Mouse (Mus musculus) ZHBTc4 (cell line): ENCODE results near the gene Slc25a45.
A peak's percentile ranks its signal among the peaks of the same experiment; 100 is the strongest.

Source experiments
- DNase-seq: peaks from one replicate; pipeline ENCODE4 v3.0.0-alpha.2; 2011; ENCODE audit warnings: low read depth, low spot score

Slc25a45 gene

DNA sequence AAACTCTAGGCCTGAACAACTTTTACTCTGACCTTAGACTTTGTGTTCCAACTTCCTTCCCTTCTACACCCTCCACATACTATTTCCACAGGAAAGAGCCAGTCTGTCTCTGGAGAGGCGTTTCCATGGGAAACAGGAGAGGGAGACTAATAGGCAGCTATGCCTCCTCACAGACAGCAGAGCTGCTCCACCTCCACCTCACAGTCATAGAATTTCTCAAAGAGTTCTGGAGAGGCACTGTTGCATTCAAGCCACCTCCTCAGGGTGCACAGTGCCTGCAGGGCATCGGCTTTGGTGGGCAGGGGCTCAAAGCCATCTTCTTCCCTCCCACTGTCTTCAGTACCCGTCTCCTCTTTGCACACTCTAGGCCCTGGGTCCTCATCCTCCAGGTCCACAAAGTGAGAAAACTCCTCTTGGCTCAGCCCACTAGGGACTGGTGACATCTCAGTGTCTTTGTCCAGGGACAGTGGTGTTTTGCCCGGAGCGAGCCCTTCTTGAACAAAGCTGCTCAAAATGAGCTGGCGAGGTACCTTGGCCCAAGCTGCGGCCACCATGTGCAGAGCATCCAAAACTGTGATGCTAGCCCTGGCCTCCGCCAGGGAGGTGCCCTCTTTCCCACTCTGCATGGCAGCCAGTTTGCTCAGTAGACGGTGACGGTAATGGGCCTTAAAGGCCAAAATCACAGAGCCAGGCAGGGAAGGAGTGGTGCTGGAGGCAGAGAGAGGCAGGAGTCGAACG lies 14.1 kb downstream of the Slc25a45 start:
- DNase-seq, result no peak

DNA sequence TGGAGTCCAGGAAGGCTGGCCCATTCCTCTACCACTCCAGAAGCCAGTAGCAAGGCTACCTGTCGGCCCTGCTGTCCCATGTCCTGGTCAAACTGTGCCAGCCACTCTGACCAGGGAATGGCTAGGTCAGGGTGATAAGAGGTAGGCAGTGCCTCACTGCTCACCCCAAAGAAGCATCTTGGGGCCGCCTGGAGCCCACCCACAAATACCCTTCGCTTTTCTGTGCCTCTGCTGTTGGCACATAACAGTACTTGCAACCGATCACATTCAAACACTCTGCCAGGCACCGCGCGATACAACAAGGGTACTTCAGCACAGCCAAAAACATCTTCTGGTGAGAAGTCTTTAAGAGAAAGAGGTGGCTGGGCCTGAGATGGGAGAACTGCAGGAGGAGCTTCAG lies 14.7 kb downstream of the Slc25a45 start:
- no peak for DNase-seq

DNA sequence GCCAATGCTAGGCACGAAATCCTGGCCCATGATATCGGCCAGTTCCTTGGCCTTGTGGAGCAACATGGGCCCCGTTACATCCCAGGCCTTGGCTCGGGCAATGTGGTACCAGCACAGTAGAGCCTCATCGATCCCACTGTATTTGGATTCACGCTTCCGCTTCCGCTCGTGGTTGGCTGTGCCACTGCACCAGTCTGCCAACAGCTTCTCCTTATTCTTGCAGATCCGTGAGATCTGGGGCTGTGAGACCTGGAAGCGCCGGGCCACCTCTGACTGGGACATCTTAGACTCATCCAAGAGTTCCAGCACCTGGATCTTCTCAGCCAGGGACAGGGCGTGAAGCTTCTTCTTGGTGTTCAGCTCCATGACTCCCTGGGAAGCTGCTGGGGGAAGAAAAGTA lies 15.1 kb downstream of the Slc25a45 start:
- DNase-seq, result peak; percentile 13

DNA sequence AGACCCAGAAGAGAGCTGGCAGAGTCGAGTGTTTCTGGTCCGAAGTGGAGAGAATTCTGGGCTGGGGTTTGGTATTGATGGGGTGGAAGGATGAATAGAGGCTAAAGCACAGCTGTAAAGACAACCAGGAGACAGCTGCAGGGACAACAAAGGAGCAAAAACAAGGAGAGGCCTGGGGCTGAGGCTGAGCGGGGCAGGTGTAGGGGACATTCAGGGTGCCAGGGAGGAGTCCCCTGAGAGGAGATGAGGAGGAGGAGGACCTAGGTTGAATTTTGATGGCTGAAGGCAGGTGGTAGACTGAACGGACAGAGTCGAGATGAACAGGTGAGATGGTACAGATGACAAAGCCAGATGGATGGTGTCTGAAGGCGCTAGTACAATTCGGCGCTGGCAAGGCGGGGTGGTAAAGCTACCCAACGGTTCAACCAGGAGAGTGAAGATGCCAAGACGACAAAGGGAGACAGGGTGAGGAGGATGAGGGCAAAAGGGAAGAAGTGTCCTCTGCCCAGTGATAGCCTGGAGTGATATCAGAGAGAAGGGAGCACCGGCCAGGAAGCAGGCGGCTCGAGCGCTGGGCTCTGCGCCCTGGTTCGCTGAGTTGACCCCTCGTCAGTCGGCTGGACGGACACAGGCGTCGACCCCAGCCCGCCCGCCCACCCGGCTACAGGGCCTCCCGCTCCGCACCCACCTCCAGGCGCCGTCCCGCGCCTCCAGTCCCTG lies 15.8 kb downstream of the Slc25a45 start:
- DNase-seq, result no peak

DNA sequence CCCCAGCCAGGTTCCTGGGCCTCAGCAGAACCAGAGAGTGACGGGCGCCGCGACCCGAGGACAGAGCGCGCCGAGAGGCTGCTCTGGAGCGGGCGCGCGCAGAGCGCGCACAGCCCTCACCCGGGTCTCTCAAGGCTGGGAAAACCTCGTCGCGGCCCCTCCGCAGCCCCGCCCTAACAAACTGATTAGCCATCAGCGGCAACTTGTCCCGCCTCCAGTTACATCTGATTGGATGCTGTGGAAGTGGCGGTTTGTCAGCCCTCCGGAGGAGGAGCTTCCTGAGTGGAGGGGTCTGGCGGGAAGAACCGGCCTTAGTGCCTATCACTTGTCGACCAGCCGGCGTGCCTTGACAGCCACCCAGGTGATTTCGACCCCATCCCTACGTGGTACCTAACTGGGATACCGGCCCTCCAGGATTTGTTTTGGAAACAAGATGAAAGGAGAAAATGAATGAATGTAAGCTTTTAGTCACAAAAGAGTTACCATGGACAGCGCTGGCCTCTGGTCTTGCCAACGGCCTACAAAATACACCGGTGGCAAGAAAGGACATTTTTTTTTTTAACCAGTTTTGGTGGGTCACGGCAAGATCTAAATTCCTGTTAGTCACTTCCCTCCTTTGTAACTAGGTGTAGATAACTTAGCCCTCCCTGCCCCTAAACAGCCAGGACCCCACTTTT lies 16.5 kb downstream of the Slc25a45 start, which contains the start of gene Tigd3:
Gene Tigd3, minus strand, starts transcription at position 148 of the 677 bp plus-strand sequence.
- peak; percentile 98 for DNase-seq

DNA sequence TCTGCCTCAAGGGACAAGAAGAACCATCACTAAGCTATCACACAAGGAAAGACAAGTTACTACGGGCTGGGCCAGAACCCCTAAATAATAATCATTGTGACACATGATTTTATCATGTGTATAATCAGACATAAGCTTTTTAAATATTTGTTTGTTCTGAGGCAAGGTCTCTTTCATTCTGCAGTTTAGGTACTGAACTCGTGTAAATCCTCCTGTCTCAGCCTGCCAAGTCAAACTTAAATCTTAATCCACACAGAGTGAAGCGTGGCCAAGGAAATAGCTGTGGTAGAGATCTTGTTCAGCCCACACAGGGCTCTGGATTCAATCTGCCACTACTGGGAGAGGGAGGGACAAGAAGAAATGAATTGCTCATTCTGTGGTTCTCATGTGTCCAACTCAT lies 29.7 kb downstream of the Slc25a45 start:
- DNase-seq, result no peak

DNA sequence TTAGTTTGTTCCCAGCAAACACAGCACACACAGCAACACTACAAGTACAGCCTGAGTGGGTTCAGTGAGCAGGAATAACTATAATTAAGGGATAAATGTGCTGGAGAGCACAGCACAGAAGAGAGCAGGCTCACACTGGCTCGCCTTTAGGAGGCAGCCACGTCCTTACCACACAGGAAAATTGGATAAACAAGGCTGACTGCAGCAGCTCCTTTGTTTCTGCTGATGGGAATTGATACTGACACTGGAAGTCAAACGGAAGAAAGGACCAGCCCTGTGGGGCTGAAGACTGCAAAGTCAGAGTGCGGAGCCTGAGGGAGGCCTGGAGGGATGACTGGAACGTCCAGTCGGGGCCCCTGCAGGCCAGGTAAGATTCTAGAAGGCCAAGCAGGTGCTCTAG lies 32.6 kb downstream of the Slc25a45 start:
- no peak for DNase-seq

DNA sequence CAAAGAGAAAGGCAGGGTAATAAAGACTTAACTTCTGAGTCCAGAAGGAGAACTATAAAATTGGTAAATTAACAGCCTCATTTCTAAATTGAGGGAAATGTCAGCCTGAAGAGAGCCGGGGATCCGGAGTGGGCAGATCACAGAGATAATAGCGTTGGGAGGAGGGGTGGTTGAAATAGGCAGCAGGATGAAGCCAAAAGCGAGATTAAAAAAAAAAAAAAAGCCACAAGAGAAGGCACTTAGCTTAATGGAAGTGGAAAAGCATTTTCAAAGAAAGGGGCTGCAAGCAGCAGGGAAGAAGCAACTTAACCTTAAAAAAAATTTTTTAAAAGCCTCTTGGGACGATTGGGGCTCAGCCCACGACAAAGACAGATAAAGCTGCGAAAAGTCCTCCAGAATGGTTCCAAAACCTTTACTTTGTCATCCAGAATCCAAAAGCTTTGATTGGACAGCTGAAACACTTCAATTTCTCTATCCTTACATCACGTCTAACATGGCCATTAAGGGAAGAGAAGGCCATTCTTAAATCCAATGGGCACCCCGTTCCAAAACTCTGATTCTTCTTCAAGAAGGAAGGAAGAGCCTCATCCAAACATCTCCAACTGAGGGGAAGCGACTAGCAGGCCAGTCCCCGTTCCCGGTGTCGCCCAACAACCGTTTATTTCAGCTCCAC lies 34.0 kb downstream of the Slc25a45 start:
- DNase-seq, result no peak

DNA sequence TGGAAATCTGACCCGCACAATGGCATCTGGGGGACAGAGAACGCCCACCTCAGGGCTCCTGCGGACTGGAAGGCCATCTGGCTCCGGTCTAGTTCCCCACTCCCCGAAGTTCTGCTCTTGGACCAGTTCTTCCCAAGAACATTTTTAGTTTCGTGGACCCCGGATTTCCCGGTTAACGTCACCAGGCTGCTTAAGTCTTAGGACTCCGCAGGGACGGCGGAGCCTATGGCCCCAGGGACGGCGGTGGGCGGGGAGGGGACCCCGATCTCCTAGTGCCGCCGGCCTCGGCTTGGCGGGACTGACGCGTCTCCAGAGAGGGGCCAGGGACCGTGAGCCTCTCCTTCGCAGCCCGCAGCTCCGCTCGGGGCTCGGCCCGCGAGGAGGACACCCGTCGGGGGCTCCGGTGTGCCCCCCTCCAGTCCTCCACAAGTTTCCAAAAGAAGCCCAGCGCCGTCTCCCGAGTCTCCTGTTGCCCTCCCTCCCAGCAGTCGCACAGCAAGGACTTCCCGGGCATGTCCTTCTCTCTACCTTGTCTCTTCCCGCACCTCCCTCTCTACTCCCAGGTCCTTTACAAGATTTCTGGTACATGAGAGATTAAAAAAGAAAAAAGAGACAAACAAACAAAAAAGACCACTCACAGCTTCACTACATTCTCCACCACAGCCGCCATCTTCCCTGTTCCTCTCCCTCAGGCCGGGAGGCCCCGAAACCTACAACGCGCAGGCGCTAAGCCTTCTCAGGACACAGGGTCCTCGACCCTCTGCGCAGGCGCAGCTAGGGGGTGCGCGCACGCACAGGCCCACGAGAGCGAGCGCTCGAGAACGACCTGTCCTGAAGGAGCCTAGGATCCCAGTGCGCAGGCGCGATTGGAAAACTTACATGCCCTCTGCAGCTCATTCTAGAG lies 34.7 kb downstream of the Slc25a45 start:
- DNase-seq, result peak; percentile 100

DNA sequence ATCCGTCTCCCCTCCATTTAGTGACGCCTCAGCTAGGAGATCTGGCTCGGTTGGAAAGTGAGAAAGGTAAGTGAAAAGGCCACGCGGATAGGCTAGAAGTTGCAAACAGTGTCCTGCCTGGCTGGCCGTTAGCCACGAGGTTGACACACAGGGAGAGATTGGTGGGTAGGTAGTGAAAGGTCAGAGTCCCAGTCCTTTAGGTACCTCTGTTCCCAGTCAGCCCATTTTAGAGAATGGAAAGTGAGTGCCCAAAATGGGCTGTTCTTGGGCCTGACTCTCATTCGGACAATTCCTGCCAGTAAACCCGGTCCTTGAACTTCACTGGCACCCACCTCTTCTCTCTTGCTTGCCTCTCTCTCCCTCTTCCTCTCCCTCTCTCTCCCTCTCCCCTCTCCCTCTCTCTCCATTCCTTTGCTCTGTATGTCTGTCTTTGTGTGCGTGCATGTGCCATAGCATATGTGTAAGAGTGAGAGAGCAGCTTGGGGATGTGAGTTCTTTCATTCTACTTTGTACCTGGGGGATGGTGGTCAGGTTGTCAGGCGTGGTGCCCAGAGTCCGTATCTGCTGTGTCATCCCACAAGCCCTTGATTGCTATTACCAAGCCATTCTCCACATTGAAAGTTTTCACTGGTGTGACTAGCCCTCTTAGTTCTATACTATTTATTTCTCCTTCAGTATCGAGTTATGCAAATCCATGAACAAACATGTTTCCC lies 35.6 kb downstream of the Slc25a45 start, which contains the start of gene Dpf2:
Gene Dpf2, minus strand, starts transcription at position 4 of the 713 bp plus-strand sequence.
- no peak for DNase-seq

DNA sequence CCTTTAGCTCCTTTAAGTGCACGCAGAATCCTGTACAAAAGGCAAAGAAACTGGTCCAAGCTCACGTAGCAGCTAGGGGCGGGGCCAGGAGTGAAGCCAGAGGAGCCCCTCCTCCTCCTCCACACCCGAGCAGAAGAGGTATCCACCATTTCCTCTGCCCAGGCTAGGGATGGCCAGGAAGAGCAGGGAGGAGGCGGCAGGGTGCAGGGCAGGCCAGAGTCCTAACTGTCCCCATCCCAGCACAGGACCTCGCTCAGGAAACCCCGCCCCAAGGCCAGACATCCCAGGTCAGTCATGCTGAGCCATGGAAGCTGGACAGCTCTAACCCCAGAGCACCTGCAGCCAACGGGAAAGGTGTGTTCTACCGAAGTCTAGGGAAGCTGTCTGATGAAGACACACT lies 44.1 kb downstream of the Slc25a45 start:
- peak; percentile 71 for DNase-seq

DNA sequence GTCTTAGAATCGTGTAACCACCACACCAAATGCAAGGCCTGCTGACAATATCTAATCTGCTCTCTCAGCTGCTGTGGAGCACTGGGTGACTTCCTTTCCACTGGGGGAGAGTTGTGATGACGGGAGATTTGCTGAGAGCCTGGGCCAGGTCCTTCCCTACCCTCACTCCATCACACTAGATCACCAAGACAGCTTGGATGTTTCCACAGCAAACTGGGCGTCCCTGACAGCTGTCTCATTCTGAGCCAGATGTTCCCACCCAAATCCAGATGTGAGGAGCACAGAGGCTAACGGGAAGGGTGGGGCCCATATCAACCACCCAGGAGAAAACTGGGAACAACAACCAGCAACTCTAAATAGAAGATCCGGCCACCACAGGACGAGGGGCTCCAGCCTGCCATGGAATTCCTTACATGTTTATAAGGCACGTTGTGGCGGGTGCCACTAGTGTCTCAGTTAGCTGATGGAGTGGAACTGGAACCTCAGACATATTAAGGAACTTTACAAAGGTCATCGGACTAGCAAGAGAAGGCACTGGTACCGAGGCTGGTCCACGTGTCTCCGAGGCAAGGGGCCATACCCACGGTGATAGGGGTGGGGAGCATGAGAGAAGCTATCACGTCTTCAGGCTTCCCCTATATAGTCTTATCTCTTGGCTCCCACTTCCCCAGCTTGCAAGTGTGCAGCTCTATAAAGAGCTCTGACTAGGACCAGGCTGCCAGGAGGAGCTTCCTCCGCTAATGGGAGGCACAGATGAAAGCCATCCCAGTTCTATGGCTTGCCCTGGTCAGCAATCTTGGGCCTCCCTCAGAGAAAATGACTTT lies 44.7 kb downstream of the Slc25a45 start:
- no peak for DNase-seq

DNA sequence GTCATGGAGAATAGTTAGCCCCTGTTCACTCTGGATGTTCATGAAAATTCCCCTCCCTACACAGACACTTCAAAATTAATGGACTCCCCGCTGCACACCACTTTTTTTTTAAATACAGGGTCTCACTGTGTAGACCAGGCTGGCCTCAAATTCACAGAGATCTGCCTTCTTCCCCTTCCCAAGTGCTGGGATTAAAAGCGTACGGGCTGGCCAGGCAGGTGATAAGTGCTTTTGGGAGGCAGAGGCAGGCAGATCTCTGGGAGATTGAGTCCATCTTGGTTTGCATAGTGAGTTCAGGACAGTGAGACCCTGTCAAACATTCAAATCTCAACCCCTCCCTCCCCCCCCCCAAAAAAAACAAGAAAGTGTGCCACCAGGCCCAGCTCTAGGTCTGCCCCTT lies 45.4 kb downstream of the Slc25a45 start:
- no peak for DNase-seq

DNA sequence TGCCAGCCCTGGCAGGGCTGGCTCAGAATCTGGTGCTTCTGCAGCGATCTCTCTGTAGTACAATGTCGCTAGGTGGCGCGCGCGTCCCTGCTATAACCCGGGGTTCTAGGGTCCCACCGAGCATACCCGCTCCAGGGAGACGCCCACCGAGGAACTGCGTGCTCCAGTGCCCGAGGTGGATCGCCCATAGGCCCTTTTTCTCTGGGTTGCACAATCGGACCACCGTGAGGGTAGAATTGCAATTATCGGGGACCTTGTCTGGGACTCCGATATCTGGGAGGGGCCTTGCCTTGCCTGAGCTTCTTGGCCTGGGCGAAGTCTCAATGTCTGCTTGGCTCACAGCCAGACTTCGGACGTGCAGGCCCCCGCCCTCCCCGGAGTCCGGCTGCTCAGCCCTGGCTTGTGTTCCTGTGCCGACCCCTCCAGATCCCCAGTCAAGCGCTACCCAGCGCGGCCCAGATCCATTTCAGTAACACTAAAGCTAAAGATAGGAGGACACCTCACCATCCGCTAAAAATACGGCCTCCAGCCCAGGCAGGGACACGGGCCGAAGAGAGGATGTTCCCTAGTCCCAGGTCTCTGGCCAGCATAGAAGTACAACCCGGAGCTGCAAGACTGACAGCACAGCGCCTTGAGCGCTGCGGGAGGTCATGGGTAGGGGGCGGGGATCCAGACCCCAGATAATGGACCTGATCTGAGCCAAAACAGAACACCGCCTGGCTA lies 46.5 kb downstream of the Slc25a45 start:
- DNase-seq, result peak; percentile 92

DNA sequence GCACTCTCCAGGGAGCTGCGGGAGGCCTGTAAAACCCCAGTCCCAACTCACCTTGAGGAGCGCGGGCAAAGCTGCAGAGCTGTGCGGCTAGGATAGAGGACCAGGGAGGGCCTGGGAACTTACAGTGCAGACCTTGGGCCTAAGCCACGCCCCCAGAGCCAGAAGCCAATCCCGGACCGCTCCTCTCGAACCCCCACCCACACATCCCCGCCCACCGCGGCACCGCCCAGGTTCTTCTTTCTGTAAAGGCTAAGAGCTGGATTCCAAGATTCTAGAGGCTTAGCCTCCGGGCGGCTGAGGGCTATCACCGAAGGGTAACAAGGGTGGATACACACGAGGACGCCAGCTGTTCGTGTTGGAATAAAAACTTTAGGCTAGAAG lies 47.1 kb downstream of the Slc25a45 start, which contains the start of gene Cdc42ep2:
Gene Cdc42ep2, minus strand, starts transcription at position 104 of the 381 bp plus-strand sequence.
- peak; percentile 98 for DNase-seq

DNA sequence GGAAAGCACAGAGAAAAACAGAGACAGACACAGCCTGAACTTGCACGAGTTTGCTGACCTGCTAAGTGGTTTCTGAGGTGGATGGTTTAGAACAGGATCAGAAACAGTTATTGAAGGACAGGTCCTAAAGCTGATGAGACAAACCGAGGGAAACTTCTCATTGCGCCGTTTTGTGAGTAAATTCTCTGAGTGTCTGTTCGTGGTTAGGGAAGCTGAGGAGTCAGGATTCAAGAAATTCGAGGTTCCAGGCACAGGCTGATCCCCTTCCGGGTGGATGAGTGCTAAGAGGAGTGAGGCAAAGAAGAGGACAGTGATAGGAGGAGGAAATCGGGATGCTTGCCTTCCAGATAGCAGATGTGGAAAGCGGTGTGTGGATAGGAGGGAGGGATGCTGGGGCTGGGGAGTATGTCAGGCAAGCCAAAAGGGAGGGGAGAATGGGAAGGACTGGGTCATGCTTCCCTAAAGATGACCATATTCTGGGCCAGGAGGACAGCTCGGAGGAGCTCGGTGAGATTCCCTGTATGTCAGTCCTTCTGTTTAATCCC lies 47.8 kb downstream of the Slc25a45 start:
- no peak for DNase-seq

DNA sequence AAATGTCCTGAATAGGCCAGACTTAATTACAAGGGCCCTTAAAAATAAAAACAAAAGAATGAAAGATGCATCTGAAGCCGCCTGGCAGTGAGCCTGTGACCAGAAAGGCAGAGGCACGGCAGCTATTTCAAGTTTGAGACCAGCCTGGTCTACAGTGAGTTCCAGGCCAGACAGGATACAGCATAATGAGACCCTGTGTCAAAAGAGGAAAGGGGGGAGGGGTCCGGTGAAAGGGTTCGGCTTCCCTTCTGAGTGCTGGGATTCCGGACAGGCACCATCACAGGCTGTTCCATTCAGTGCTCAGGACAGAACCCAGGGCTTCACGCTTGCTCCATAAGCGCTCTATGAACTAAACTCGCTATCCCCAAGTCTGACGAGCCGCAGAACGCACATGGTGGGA lies 49.4 kb downstream of the Slc25a45 start:
- no peak for DNase-seq

DNA sequence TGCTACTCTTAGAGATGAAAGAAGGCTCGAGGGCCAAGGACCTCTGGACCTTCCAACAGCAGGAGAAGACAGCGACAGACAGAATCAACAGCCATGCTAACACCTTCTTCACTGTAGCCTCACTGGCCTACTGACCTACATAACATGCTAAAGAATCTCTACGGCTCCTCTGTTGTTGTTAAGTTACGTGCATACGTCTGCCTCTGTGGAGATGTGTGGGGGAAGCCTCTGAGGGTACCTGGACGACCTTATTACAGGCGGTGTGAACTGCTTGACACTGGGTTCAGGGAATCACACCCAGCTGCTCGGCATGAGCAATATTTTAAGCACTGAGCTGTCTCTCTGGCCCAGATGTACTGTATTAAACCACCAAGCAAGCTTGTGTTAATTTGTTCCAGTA lies 49.9 kb downstream of the Slc25a45 start:
- no peak for DNase-seq
